Mouse (Mus musculus): Measurements from ENCODE around the gene Ralgapa2.

DNA sequence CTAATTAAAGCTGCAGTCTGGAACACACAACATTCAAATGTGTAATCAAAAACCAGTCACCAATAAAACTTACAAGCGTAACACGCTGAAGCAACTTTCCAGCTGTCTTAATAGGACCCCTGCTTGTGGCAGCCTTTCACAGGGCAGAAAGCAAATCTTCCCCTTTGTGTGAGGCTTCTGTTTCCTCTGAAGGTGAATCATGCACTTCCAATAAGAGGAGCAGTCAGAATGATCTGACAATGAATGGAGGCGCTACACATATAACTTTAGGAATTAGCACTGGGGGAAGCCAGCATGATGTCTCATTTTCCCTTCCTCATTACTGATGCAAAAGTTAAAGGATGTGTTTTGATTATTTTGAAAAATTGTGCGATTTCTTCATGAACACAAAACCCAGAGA is 251.0 kb downstream of the Ralgapa2 start:
- no peak for TF ChIP-seq RCOR1 (IDR thresholded peaks at IDR 0.05; ENCODE audit: low read depth, low read length)
- TF ChIP-seq ELF1 (IDR thresholded peaks at IDR 0.05; ENCODE audit: low read depth, low read length): no peak
- no peak for TF ChIP-seq TBP (IDR thresholded peaks at IDR 0.05; ENCODE audit: low read depth, low read length)
